Mouse (Mus musculus) liver, embryonic 14.5 days (tissue): ENCODE measurements around the gene Ccdc134.

Source experiments
- CTCF ChIP-seq: IDR thresholded peaks from 2 replicates; pipeline ENCODE4 v1.5.1; 2016; ENCODE audit warnings: antibody characterized with exemption, low read depth, control low read depth
- EP300 ChIP-seq: IDR thresholded peaks from 2 replicates; pipeline ENCODE4 v1.6.1; 2016; ENCODE audit warnings: antibody characterized with exemption, low read depth

DNA sequence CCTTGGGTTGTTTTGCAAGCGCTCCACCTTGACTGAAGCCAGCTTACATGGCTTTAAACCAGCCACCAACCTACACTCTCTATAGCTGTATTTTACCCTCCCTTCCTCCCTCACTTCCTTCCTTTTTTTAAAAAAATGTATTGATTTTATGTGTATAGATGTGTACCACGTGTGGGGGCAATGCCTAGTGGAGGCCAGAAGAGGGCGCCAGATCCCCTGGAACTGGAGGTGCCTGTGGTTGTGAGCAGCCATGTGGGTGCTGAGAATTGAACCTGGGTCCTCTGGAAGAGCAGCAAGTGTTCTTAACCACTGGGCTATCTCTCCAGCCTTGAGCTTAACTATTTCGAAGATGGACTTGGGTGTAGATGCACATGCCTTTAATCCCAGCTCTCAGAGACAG lies 54.6 kb downstream of the Ccdc134 start:
- TF ChIP-seq CTCF: peak; percentile 66
- TF ChIP-seq EP300: no peak
